Mouse (Mus musculus) cerebellum, adult 8-10 months (tissue): ENCODE measurements at regions not wholly inside any gene's neighbourhood (a gene's known extent, or its start where the extent isn't known, plus 50 kb on each side); places are given as distances from the start of the nearest gene placed in this dataset.

Source experiments
- DNase-seq: peaks from one replicate; pipeline ENCODE4 v3.0.0; 2022

DNA sequence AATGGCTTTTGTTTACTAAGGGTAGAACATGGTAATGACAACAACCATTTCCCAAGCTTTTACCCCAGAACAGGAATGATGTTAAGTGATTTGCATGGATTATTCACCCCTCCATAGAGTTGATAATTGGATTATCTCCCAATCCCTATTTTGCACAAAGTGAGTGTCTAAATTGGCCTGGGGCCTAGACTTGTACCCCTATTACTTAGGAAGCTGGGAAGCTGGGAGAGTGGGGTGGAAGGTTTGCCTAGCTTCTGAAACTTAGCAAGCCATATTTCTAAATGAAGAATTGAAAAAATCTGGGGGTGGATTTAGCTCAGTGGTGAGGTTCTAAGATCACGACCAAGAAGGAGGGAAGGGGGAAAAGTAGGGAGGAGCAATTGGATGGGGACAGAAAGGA is 289.9 kb downstream of the Rngtt start:
- DNase-seq: no peak

DNA sequence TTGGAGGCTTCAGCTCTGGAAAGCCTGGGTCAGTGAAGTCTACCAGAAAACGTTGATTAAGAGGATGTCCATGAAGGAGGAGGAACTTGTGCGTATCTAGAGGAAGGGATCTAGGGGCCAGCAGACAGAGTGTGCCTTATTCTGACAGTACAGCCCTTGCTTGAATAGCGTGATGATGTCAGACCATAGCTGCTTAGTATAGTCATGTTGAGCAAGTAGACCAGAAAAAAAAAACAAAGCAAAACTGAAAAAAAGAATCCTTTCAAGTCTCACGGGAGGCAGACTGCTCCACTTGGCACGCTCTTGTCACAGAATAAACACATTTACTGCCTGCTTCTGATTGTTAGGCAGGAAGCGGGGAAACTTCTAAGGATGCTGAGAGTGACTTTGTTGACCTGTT is 290.7 kb downstream of the Rngtt start:
- no peak for DNase-seq

DNA sequence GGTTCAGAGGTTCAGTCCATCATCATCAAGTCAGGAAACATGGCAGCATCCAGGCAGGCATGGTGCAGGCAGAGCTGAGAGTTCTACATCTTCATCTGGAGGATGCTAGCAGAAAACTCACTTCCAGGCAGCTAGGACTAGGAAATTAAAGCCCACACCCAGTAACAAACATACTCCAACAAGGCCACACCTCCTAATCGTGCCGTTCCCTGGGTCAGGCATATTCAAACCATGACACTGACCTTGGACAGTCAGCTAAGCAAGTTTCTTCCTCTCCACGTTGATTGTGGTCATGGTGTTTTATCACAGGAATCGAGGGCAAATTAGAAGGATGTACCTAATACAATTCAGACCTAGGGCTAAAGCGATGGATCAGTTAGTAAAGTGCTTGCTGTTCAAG is 294.5 kb downstream of the Rngtt start:
- DNase-seq: no peak

DNA sequence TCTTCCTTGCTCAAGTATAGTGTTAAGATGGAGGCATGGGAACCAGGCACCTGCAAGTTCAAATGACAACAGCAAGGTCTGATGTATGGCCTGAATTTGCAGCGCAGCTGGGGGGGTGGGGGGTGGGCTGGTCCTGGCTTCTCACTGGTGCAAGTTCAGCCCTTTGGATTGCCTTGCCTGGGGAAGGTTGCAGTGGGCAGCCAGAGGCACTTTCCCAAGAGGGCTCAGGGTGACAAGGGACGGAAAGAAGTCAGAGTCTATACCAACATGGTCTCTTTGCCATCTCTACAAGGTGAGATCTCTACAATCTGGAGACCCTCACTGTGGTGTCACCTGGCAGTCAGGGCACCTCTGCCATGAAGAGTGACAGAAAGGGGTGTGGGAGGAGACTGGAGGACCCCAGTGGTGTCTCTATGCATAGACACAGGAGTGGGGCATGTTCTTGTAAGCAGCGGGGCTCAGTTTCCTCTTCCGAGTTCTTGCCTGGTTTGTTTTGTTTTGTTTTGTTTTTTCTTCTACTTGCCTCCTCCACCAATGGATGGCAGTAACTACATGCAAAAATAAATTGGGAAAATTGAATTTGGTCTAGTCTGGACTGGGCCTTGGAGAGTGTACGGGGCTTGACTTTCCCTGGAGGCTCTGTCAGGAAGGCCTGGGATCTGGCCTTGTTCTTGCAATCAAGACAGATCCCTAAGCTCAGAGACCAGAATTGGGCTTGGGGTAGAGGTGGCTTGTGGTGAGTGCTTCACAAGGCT is 284.4 kb upstream of the Cnr1 start:
- peak; percentile 33 for DNase-seq

DNA sequence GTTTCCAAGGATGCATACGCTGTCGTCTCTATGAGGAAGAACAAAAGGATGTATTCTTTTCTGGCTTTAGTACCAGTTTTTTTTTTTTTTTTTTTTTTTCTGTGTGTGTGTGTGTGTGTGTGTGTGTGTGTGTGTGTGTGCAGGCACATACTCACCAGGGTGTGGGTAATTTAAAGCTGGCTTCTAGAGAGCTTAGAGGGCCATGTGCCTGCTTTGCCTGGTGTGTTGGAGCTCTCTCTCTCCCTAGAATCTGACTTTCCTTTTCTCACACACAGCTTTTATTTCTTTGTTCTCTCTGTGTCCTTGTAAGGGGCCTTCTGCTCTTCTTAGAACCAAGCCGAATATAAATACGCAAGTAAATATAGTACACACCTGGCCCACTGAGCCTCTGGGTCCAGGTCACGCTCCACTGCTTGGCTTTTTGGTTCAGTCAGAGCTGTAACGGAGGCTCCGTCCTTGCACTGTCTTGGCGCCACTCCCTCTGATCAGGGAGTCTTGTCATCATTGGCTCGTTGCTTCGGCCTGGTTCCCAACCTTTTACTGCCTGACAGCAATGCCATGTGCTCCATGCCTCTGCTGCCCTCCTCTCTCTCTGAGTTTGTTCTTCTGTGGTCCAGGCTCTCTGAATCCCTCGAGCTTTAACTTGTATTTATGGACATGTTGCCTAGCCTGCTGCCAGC is 283.7 kb upstream of the Cnr1 start:
- peak; percentile 68 for DNase-seq

DNA sequence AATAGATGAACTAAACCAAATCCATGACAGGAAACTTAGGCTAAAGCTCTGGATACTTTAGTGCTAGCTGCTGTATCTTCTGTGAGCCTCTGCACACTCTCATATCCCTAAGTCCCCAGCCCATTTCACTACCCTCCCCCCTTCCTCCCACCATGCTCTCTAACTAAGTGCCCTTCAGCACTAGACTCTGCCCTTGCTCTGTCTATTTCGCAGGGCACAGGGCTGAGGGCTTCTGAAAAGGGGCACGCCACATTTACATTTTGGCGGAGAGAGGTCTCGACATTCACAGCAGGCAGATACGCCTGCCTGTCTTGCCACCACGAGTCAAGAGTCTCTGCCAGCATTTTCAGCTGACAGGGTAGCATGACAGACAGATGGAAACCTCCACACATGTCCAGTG is 282.5 kb upstream of the Cnr1 start:
- DNase-seq: no peak

DNA sequence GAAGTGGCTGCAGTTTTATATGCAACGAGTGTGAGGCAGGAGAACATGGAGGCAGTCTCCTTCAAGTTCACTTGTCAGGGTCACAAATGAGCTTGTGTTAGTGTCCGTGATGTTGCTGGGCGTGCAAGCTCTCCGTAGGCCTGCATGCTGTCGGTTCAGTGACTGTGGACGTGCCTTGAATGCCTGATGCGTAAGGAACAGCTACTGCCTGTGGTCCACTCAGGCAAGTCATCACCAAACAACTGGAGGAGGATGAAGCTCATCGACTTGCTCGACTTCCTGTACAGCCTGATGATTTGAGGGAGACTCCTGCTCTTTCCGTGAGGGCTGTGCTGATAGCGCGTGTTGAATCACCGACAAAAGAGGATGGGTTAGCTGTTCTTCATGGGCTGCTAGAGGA is 281.9 kb upstream of the Cnr1 start:
- no peak for DNase-seq

DNA sequence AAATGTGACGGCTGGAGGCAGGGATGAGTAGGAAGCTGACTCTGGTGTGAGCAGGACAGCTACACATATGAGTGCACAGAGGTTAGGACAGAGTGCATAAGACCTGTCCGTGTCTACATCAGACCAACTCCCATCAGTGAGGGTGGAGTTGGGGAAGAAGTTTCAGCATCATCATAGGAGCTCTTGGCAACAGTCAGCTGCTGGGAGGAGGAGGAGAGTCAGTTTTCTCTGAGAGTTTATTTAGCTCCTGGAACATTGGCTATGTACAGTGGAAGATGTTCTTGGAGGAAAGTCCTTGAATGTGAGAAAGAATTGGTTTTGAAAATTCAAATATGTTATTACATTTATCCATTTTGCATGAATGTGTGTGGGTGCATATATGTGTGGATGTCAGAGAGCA is 279.2 kb upstream of the Cnr1 start:
- no peak for DNase-seq

DNA sequence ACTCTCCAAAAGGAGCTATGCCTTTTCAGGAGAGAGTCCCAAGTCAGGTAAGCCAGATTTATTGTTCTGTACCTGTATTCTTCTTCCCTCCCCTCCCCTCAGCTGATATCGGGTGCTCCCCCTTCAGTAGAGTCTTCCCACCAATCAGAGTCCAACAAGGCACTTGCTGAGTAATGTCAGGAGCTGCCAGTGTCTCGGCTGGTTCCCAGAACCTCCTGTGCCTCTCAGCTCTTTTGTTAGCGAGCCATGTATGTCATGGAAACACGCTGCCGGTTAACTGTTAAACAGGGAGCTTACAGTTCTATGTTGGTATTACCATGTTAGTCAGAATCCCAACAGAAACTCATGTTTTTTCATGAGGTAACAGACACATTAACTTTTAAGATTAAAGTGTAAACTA is 273.1 kb upstream of the Cnr1 start:
- no peak for DNase-seq

DNA sequence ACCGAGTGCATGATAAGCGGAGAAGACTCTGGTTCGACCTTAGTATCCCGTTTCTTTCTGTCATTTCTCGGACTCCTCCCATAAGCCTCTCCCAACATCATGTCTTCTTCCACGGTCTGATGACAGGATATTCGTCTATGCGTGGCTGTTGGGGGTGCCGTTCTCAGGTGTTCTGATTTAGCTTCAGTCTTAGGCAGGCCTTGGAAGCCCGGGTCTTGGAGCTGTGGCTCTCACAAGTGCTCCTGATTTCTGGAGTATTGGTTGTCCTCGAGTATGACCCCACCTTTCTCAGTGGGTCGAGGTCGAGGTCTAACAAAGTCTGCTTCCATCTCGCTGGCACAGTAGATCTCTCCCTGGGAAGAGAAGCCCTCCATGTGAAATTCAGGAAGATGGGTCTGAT is 264.6 kb upstream of the Cnr1 start:
- DNase-seq: no peak

DNA sequence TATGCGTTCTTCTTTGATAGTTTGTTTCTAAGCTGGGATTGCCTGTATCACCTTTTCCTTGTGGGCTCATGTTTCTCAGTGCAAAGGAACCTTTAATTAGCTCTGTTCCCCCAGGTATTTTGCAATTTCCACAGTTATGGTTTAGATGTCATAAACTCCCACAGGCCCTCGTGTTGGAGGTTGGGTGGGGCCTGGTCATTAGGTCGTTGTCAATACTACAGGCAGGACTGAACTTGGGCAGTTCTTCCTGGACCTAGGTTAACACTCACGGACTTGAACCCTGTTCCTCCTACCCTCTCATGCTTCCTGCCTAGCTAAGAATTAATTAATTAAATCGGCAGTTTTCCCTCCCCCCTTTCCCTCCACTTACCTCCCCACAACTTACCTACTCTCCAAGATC is 263.8 kb upstream of the Cnr1 start:
- DNase-seq: no peak

DNA sequence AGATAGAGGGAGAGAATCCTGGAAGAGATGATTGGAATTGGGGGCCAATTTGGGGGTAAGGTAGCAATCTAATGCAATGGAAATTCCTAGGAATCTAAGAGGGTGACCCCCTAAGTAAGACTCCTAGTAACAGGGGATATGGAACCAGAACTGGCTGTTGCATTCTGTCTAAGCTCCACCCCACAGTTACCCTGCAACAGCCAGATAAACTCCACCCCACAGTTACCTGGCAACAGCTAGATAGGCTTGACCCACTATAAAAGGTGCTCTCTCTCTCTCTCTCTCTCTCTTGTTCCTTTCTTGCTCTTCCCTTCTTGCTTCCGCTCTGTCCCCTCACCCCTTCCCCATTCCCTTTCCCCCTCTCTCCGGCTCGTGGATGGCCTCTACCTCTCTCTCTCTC is 262.5 kb upstream of the Cnr1 start:
- no peak for DNase-seq

DNA sequence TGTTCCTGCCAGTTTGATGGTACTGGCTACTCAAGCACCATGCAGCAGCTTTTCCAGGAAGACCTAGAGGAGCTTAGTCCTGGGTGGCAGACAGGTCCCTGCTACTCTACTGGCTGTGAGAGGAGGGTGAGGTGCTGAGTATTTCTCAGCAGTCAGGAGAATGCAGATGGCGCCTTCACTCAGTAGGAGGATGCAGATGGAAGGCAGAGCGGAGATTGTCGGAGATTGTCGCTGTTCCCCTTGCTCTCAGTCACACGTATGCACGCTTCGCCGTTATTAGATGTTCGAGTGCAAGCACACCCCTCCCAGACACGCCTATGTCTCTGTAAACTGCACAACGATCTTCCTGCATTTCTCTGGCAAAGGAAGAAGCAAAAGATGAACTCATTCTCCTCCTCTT is 261.4 kb upstream of the Cnr1 start:
- no peak for DNase-seq

DNA sequence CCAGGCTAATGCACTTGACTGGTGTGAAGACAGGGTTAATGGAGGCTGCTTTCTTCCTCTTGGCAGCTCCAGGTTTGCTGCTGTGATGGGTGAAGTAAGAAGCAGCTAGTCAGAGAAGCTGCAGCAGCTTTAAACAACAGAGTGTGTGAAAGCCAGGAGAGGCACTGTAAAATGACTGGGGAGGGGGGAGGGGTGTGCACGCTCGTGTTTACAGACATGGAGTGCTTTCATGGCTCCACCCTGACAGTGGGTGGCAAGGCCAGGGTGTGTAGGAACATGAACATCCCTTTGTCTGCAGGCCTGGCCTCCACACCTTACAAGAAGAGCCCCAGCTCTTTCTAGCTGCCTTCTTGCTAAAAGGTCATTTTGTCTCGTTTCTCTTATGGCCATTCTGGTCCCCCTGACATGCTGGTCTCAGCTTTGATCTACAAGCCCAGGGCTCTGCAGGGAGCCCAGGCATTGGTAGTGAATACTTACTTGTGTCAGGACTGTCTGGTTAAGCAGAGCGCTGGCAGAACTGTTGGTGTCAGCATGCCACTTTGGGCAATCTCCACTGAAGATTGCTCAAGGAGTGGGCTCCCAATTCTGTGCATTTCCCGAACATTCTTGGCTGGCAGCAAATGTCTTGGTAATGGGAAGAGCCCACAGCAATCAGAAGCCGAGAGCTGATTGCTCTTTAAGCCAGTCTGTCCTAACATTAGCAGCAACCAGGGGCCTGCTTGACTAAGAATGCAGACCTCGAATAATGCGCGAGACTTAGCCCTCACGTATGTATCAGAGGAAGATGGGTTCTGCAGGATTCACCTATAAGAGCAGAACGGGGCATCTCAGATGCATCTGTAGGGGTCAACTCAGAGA is 260.5 kb upstream of the Cnr1 start:
- no peak for DNase-seq

DNA sequence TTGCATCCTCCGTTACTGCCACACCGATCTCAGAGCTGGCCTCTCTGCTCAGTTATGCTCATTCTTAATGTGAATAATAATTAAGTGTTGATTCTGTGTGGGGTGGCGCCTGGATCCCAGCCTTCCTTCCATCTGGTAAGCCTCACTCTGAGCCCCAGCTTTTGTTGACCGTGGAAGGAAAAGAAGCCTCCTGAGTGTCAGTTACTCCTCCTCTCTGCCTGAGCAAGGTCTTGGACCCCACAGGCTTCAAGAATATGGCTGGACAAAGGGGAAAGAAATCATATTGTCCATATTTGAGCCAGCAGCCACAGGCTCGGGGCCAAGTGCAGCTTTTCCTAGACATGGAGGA is 259.9 kb upstream of the Cnr1 start:
- DNase-seq: no peak

DNA sequence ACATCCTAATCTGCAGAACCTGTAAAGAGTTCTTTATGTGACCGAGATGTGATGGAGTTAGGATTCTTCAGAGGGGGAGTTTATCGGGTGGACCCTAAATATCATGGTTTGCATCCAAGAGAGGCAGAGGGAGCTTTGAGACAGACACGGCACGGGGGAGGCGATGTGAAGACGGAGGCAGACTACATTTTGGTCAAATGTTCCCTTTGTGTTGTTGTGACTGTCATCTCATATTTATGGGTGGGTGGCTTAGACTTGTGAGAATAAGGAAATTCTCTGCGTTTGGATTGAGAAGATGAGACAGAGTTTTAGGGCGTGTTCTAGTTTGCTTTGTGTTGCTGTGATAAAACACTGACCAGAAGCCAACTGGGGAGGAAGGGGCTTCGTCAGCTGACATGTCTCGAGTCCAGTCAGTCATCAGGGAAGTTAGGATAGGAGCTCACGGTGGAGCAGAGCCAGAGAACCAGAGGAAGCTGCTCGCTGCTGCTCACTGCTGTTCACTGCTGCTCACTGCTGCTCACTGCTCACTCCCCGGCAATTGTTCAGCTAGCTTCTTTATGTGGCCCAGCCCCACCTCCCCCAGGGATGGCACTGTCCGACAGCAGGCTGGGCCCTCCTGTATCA is 259.0 kb upstream of the Cnr1 start:
- no peak for DNase-seq

DNA sequence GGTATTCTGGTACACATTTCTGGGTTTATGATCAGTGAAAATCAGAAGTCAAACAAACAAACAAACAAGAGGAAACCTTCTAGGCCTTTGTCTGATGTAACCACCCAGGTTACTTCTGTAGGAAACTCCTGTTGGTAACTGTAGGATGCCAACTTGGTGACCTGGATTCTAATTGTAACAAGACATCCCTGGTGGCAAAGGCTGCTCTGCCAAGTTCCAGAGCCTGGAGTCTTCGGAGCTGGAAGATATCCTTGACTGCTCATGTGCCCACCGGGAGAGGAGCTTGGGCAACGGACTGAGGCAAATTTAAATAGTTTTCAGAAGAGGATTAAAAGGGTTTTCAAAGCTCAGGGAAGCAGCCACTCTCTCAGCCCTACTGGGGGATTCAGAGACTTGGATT is 256.0 kb upstream of the Cnr1 start:
- peak; percentile 28 for DNase-seq

DNA sequence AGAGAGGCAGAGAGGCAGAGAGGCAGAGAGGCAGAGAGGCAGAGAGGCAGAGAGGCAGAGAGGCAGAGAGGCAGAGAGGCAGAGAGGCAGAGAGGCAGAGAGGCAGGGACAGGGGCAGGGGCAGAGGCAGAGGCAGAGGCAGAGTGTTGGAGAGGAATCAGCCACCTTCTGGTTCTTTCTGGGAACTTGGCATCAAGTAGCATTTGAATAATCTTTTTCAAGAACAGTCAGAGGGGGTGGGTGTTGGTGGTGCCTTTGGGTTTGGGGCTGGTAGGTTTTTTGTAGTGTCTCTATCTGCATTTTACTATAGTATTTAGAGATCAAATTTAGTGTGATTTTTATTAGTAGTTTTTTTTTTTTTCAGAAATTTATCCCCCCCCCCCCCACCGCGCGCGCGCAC is 249.3 kb upstream of the Cnr1 start:
- DNase-seq: no peak

DNA sequence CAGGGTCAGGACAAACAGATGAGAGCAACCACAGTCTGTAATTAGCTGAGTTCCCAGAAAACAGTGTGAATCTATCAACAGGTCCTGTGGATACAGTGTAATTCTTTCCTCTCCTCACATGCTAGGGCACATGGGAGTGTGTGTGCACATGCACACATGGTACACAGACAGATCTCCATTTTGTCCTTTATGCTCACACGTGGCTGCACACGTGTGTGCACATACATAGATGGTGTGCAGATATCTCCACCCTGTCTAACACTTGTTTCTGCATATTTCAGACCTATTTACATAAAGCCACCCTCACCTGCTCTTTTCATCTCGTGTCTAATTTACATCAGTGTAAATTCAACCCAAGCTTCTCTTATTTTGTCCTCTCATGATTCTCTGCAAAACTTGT is 245.0 kb upstream of the Cnr1 start:
- no peak for DNase-seq

DNA sequence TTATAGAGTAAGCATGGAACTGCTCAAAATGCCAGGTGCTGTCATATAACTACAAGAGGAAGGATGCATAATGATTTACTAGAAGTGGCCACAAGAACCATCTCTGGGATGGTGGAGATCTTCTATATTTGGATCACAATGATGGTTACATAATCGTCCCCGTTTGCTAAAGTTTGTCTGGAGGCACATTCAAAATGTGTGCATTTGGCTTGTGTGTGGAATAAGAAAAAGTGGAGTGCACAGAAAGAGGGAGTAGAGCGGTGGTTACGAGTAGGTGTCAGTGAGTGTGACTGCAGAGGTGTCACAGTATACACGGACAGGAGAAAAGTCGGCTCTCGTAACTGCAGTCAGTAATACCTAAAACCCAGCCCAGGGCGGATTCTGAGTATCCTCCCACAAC is 238.3 kb upstream of the Cnr1 start:
- DNase-seq: no peak

DNA sequence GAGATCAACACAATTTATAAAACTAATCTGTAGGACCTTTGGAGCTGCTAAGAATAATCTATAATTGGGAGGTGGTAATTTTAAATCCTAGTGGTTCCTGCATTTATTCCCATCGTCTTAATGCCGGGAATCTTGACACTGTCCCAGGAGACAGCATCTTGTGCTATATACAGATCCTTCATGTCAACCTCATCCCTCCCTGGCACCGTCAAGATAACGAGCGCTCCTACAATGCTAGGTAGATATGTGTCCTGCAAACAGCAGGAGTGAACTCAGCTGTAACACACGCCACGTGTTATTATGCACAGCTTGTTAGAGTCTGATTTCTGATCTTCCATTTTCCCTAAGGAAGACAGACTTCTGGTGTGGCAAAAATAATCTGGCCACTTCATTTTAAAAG is 237.0 kb upstream of the Cnr1 start:
- DNase-seq: no peak

DNA sequence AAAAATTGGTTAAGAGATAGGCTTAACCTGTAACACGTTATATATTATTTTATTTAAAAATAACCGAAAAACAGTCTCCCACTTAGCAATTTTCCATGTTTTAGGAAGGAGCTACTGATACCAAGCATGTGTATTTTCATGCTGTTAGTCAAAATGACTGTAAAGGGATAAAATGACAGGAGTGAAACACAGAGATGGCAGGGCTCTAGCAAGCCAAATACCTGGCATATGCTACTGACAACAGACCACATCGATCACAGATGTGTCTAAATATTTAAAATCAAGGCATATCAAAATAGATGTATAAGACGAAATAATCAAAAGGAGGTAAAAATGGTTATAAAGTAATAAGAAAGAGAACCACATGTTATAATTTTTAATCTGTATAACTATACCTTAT is 231.0 kb upstream of the Cnr1 start:
- DNase-seq: no peak

DNA sequence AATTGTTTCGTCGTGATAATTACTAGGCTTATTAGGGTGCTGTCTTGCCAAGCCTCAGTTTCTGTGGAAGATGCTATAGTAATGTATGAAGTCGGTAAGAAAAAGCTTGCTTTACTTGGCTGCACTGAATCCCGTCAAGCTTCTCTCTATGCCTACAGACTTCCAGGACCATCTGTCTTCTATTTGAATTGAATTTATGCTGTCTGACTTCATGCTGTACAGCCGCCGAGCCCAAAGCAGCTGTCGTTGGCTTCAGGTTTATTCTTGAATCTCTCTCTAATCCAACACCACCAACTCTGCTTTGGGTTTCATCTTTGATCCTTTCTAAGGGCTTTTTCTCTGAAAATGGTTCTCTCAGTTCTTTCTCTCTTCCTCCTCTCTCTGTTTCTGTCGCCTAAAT is 227.4 kb upstream of the Cnr1 start:
- DNase-seq: no peak
